1 mouse cellular context compared by ENCODE assay signal in genomic region chr14:102982627-102983540, GRCm38 (mm10).
A peak's percentile ranks its signal among the peaks of the same experiment; 100 is the strongest.
TF ChIP-seq lines count a peak whose summit lies in the region.

Gene Kctd12, minus strand, starts transcription at chr14:102982637.

TF ChIP-seq in CH12.LX, 34 proteins besides CTCF, POLR2A, EP300 and RAD21 (continued from another document):
- TF ChIP-seq TBP (conservative IDR thresholded peaks at IDR 0.05; ENCODE audit: low read depth, low read length) (0 out of 2 replicates have a peak, but pooled peaks have one; percentile 12), CHD2 (IDR thresholded peaks at IDR 0.05; ENCODE audit: low read length) (peak; percentile 89), KAT2A (IDR thresholded peaks at IDR 0.05; ENCODE audit: insufficient replicate concordance, low read length) (no peak), BHLHE40 (IDR thresholded peaks at IDR 0.05; ENCODE audit: low read depth, low read length) (peak; percentile 95), ZMIZ1 (IDR thresholded peaks at IDR 0.05; ENCODE audit: low read depth, low read length) (no peak), ELF1 (IDR thresholded peaks at IDR 0.05; ENCODE audit: low read depth, low read length) (peak; percentile 77), ZC3H11A (IDR thresholded peaks at IDR 0.05; ENCODE audit: low read depth, low read length) (no peak), POLR2AphosphoS2 (IDR thresholded peaks at IDR 0.05; ENCODE audit: low read depth, low read length) (no peak), E2F4 (IDR thresholded peaks at IDR 0.05; ENCODE audit: insufficient replicate concordance, low read depth, low read length) (no peak), NELFE (IDR thresholded peaks at IDR 0.05; ENCODE audit: low read depth, low read length) (no peak), JUN (IDR thresholded peaks at IDR 0.05; ENCODE audit: insufficient read depth, low read depth, low read length) (0 out of 2 replicates have a peak, but pooled peaks have one; percentile 49), MAFK (IDR thresholded peaks at IDR 0.05; ENCODE audit: insufficient replicate concordance, low read length) (0 out of 2 replicates have a peak, but pooled peaks have one; percentile 60), MAZ (IDR thresholded peaks at IDR 0.05; ENCODE audit: low read depth, low read length) (no peak), ZNF384 (IDR thresholded peaks at IDR 0.05; ENCODE audit: low read depth, low read length) (no peak), USF2 (conservative IDR thresholded peaks at IDR 0.05; ENCODE audit: low read depth, low read length) (no peak), RCOR1 (conservative IDR thresholded peaks at IDR 0.05; ENCODE audit: low read depth, low read length) (peak; percentile 74)
